Mouse (Mus musculus) right cerebral cortex, adult 2 months (tissue): ENCODE data around the gene Rhbdf2.
"Not testable (repeated sequence)": the region's sequence is repeated elsewhere in the genome, so short reads cannot be mapped to it uniquely, and the experiment has no call there.

ENCODE experiments used
- DNase-seq, 2 experiments: peaks; one replicate each; pipeline ENCODE4 v3.0.0; 2021 to 2022; ENCODE audit warnings: low spot score in 2 of 2

Rhbdf2 gene

DNA sequence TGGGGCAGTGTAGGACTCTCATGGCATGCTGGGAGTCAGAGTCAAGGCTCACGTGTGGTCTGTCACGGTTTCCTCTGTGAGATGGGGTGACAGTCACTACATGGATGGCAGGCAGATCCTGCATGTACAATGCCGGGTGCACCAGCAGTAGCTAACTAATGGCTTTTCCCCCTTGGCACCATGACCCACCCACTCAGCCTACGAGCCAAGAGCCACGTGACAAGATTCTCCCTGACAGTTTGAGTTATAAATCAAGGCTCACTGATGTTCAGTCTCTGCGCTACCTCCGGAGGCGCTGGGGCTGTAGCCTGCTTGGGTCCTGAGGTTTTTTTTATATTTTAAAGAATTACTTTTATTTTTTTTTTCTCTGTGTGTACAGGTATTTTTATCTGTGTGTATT, 7.3 kb downstream of the Rhbdf2 start:
- no peak for DNase-seq

DNA sequence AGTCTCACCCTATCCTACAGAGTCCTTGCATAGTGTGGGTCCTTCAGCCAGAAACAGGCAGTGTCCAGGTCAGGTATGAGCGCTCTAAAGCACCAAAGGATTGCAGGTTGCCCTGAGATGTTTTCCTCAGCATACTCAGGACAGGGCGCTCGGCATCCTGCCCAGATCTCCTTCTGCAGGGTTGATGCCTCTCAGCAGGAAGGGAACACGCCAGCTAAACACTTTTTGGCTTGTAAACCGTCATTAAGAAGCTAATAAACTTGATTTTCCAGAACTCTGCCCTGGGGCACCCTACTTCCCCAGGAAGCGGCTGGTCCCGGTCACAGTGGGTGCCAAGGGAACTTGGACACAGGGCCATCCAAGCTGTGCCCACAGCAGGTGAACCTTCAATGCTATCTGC, 7.7 kb downstream of the Rhbdf2 start:
- DNase-seq = no peak

DNA sequence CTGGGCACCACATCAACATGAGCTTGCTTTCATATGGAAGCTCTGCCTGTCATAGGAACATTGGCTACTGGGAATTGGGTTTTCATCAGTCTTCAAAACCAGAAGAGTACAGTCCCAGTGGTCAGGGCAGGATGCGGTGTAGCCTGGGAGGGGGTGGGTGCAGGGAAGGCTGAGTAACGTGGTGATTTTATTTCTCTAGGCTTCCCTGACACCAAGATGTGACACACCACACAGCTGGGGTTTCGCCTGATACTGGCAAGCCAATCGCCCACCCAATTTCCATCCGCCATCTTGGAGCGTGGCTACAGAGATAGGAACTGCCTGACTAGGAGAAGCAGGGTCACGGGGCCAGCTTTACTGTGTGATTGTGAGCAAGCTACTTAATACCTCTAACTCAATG, 8.2 kb downstream of the Rhbdf2 start:
- DNase-seq = no peak

DNA sequence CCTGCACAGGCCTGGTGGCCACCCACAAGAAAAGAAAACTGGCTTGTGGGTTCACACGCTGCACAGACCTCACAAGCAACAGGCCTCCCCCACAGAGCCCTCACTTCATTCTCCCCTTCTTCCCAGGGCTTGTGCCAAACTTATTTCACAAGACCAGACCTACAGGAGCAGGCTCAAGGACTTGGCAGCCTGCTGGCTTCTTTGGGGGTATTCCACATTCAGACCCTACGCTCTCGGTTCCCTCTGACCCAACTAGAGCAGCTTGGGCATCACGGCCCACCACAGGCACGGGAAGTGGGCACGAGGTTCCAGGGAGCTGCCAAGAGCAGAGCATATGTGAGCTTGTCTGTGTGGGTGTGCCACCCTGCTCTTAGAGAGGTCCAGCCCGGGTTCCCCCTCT, 9.2 kb downstream of the Rhbdf2 start:
- DNase-seq = no peak

DNA sequence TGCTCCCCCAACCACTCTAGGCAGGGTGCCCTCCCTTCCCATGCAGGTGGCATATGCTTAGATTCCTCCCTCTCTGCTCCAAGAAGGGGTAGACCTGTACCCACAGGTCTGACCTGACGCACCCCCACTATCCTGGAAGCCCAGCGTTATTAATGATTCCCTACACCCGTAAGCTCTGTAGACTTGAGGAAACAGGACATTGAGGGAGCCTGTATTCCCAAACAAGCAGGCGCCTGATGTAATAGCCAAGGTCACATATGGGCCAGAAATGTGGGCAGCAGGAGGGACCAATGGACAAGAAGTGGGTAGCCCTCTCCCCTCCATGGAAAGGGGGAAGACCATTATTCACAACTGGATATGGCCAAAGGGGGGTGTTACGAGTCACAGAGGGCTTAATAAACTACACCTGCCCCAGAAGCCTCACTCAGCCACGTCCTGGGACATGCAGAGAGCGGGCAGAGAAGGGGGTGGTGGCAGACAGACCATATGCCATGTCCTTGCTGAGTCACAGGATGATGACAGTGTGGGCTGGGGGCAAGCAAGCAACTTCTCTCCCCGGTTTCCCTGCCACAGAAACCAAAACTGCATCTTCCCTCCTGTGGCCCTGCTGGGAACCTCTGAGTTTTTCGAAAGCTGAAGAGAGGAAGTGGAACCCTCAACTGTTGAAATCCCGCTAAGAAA, 10.2 kb downstream of the Rhbdf2 start:
- DNase-seq = no peak

GRCm38 (mm10) chr11:116615735-116616437, 10.9 kb downstream of the Rhbdf2 start:
- DNase-seq = no peak

GRCm38 (mm10) chr11:116613234-116613633, 13.6 kb downstream of the Rhbdf2 start:
- DNase-seq = no peak

- no peak for DNase-seq
Measured at GRCm38 (mm10) chr11:116612554-116612953, 14.3 kb downstream of the Rhbdf2 start.

- no peak for DNase-seq
Measured at GRCm38 (mm10) chr11:116611883-116612282, 14.9 kb downstream of the Rhbdf2 start.

GRCm38 (mm10) chr11:116611168-116611567, 15.7 kb downstream of the Rhbdf2 start:
- not testable (repeated sequence) for DNase-seq

DNA sequence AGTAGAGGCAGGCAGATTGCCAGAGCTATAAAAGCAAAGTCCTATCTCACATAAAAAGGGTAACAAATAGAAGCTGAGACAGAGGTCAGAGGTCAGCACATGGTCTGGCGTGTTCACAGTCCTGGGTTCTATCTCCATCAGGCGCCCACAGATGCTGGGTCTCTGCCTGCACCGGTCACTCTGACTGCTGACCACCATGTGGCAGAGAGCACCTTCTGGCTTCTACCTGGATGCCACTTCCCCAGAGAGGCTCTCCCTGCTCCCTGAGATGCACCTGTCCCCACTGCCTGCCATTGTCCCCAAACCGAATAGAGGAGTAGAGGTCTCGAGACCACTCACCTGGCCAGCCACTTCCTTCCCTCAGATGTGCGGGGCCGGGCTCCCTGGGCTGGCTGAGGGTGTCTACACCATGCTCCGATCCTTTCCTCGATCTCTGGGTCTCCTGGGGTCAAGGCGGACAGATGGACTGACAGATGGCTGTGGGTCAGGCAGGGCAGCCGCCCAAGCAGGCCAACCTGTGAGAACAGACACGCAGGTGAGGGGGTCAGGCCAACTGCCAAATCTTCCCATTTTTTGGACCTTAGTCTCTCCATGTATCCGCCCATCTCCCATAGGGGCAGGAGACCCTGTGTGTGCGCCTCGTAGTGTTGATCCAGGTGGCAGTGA, 16.7 kb downstream of the Rhbdf2 start:
- DNase-seq = no peak

- no peak for DNase-seq
Measured at GRCm38 (mm10) chr11:116607717-116608116, 19.1 kb downstream of the Rhbdf2 start.

DNA sequence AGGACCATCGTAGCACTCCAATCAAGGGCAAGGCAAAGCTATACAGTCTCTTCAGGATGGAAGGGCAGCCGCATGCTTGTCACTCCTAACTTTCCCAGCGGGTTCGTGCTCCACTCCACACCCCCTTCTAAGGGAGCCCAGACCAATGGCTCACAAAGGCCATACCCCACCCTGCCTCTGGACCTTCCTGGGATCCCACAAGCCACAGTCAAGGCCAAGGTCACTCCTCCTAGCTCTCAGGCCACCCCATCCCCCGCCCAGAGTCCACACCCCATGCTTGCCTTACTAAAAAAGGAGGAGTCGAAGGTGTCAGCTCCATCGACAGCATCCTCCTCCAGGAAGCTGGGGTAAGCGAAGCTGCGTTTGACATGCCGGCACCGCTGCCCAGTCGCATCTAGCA, 22.7 kb downstream of the Rhbdf2 start:
- DNase-seq = no peak

DNA sequence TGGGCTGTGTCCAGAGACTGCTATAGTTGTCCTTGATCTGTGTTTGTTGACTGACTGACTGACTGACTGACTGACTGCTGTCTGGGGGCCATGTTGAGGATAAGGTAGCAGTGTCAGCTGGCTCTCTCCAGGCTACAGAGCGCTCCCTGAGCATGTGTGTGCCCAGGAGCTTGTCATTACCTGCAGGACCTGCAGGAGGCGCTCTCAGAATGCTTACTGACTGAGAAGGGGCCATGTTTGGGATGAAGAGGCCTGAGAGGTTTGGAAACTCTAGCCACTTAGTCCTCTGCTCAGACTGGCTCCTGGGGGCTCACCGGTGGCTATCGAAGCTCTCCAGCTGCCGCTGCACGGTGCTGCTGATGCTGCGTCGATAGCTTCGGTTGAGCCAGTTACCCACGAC, 23.5 kb downstream of the Rhbdf2 start:
- DNase-seq = no peak

- no peak for DNase-seq
Measured at GRCm38 (mm10) chr11:116602043-116602442, 24.8 kb downstream of the Rhbdf2 start.

GRCm38 (mm10) chr11:116601166-116601565, 25.7 kb downstream of the Rhbdf2 start:
- no peak for DNase-seq

- DNase-seq = no peak
Measured at GRCm38 (mm10) chr11:116599230-116599629, 27.6 kb downstream of the Rhbdf2 start.

DNA sequence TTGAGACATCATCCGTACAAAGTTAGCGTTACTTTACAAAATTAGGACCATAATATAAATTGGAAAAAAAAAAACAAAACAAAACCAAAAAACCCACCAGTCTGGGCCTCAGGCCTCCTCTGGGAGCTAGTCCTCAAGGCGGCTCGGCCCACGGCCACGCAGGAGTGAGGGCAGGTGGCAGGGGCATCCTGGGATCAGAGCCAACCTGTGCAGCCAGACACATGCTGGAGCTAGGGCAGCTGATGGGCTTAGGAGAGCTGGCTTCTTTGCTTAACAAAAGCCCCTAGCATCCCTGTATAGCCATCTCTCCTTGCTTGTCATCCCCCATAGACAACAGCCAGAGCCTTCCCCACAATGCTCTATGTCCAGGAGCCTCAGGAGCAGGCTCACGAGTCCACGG, 28.6 kb downstream of the Rhbdf2 start:
- DNase-seq = no peak

DNA sequence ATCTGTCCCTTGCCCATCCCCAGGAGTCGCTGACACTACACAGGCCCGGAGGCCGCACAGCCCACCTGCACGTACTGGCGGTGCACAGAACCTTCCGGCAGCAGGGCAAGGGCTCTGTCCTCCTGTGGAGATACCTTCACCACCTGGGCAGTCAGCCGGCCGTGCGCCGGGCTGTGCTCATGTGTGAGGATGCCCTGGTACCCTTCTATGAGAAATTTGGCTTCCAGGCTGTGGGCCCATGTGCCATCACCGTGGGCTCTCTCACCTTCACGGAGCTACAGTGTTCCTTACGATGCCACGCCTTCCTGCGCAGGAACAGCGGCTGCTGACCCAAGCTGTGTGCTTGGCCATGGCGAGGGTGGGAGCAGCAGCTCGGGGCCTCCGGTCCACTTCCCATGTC, 30.1 kb downstream of the Rhbdf2 start:
- no peak for DNase-seq

GRCm38 (mm10) chr11:116593345-116593744, 33.5 kb downstream of the Rhbdf2 start:
- no peak for DNase-seq

DNA sequence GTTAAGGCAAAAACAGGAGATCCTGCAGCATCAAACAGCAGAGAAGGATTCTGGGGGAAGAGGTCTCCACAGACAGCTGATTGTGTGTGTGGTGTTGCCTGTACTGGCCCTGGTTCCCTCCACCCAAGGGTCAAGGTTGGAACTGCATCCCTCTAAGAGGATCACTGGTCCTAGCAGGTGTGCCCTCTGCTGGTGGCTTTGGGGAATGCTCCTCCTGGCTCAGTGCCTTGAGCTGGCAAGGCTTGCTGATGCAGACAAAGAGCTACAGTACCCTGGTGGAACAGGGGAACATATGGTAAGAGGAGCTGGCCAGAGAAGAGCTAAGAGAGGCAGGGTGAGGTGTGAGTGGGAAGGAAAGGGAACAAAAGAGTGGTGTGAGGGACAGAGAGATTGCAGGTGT, 34.4 kb downstream of the Rhbdf2 start:
- peak; percentile 97 to 98 for DNase-seq

DNA sequence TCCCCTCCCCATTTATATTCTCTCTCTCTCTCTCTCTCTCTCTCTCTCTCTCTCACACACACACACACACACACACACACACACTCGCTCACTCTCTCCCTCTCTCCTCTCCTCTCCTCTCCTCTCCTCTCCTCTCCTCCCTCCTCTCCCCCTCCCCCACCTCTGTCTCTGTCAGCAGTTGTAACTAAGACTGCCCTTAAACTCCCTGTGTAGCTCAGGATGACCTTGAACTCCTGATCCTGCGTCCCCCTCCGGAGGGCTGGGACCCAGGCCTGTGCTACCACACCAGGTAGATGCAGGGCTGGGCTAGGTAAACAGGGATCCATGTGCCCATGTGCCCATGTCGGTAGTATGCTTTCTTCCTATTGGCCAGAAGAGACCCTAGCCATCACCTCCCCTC, 35.2 kb downstream of the Rhbdf2 start:
- no peak for DNase-seq

- no peak for DNase-seq
Measured at GRCm38 (mm10) chr11:116589574-116589973, 37.2 kb downstream of the Rhbdf2 start.
